Mouse (Mus musculus) liver, postnatal 0 days (tissue): ENCODE results near the gene Sppl2c.

Source experiments
- CTCF ChIP-seq: sonication (generic); IDR thresholded peaks from 2 replicates; pipeline ENCODE4 v1.5.1; 2016; ENCODE audit warnings: antibody characterized with exemption, low read depth
- EP300 ChIP-seq: IDR thresholded peaks from 2 replicates; pipeline ENCODE4 v1.6.1; 2016; ENCODE audit warnings: antibody characterized with exemption, low read depth, mild to moderate bottlenecking

GRCm38 (mm10) chr11:104164257-104164656 is 21.9 kb upstream of the Sppl2c start:
- TF ChIP-seq CTCF (no peak), EP300 (no peak)
